Comparison of ENCODE assay signal across 21 mouse cellular contexts in genomic region chr2:124403571-124403970, GRCm38 (mm10).
DNase-seq lines count a peak whose midpoint lies in the region; ATAC-seq and TF ChIP-seq lines count a peak whose summit lies in the region.
"Had no signal": no experiment of that assay in that cellular context is flagged by ENCODE, and none has a peak within 500 bp of the region (broad histone marks: within the 10 kb centered on the region; RNA-seq: fewer than 3 reads in every experiment).

No protein-coding gene starts in this region.

- H3K36me3 ChIP-seq in forebrain, embryonic 13.5 days (ENCODE audit: poor library complexity, severe bottlenecking), result no peaks in the 10 kb centered on the region
- no peaks in the 10 kb centered on the region for H3K36me3 ChIP-seq in forebrain, postnatal 0 days (ENCODE audit: insufficient read depth)
- no peaks in the 10 kb centered on the region for H3K36me3 ChIP-seq in neural tube, embryonic 15.5 days
- H3K36me3 ChIP-seq: G1E; hindbrain, embryonic 12.5 days; liver, embryonic 12.5 days had no signal

- H3K9me3 ChIP-seq in forebrain, embryonic 13.5 days (replicated peaks), result no peaks in the 10 kb centered on the region
- H3K9me3 ChIP-seq in forebrain, postnatal 0 days (ENCODE audit: low read length), result no peaks in the 10 kb centered on the region
- H3K9me3 ChIP-seq in neural tube, embryonic 15.5 days (replicated peaks), result no peaks in the 10 kb centered on the region
- H3K9me3 ChIP-seq: hindbrain, embryonic 12.5 days; liver, embryonic 12.5 days had no signal

- no peak for TF ChIP-seq CTCF in forebrain, postnatal 0 days (IDR thresholded peaks at IDR 0.05; ENCODE audit: low read depth)
- no peak for TF ChIP-seq CTCF in layer of hippocampus, adult 2 months (conservative IDR thresholded peaks at IDR 0.05)

- H3K27ac ChIP-seq in forebrain, embryonic 13.5 days, result peak overlapping the region; percentile 88; the same call in 1 of the 2 replicates
- no peak overlapping the region for H3K27ac ChIP-seq in forebrain, postnatal 0 days (ENCODE audit: low read depth, low read length)
- H3K27ac ChIP-seq in layer of hippocampus, adult 2 months, result peak overlapping the region; percentile 28; the same call in 1 of the 2 replicates
- H3K27ac ChIP-seq in neural tube, embryonic 15.5 days (replicated peaks), result 0 out of 2 replicates have a peak overlapping the region, but pooled peaks have one; percentile 9
- H3K27ac ChIP-seq: hindbrain, embryonic 12.5 days; liver, embryonic 12.5 days had no signal

- no peak overlapping the region for H3K4me3 ChIP-seq in forebrain, embryonic 13.5 days
- no peak overlapping the region for H3K4me3 ChIP-seq in forebrain, postnatal 0 days (ENCODE audit: low read depth, low read length)
- no peak overlapping the region for H3K4me3 ChIP-seq in layer of hippocampus, adult 2 months
- H3K4me3 ChIP-seq in neural tube, embryonic 15.5 days (replicated peaks), result no peak overlapping the region
- H3K4me3 ChIP-seq: hindbrain, embryonic 12.5 days; liver, embryonic 12.5 days had no signal

- 84% methylated on average over 8 of the region's 8 CpGs for WGBS in forebrain, embryonic 13.5 days
- WGBS in forebrain, postnatal 0 days, result 82% methylated on average over 8 of the region's 8 CpGs
- WGBS in neural tube, embryonic 15.5 days, result 74% methylated on average over 8 of the region's 8 CpGs

- no peak overlapping the region for H3K4me2 ChIP-seq in forebrain, embryonic 13.5 days
- H3K4me2 ChIP-seq in forebrain, postnatal 0 days (ENCODE audit: low read depth), result no peak overlapping the region
- no peak overlapping the region for H3K4me2 ChIP-seq in neural tube, embryonic 15.5 days
- H3K4me2 ChIP-seq: hindbrain, embryonic 12.5 days; liver, embryonic 12.5 days had no signal

- DNase-seq in forebrain, postnatal 0 days, result no peak
- no peak for DNase-seq in layer of hippocampus, adult 2 months (ENCODE audit: low spot score in 2 of 2)
- no peak for DNase-seq in layer of hippocampus, adult 9-10 months (ENCODE audit: low spot score)
- no peak for DNase-seq in neural tube, embryonic 10.5 days (ENCODE audit: extremely low spot score, low spot score)
- DNase-seq in skeletal muscle tissue, adult 2 months (ENCODE audit: low read depth, low spot score), result peak; percentile 35
- no peak for DNase-seq in kidney, postnatal 10 days
- DNase-seq: adrenal gland, postnatal 25 days; cerebellum, adult 18-20 months; cerebellum, postnatal 36 days; gastrocnemius, postnatal 14 days; kidney, adult 8-10 months; kidney, postnatal 25 days; right cerebral cortex, adult 18-20 months; thymus, postnatal 14 days had no signal

- ATAC-seq in forebrain, embryonic 13.5 days, result no peak
- no peak for ATAC-seq in forebrain, postnatal 0 days
- ATAC-seq in neural tube, embryonic 15.5 days (ENCODE audit: low FRiP score), result no peak
- ATAC-seq: activated CD4-positive, CD25-positive, alpha-beta regulatory T cell, adult 4 months; inflammation-experienced regulatory T-cells, adult 6 months; liver, embryonic 12.5 days had no signal

- peaks cover 22% of the 10 kb centered on the region for H3K4me1 ChIP-seq in forebrain, embryonic 13.5 days
- H3K4me1 ChIP-seq in forebrain, postnatal 0 days (ENCODE audit: insufficient read depth), result 0 out of 2 replicates have a peak, but pooled peaks cover 3% of the 10 kb centered on the region
- H3K4me1 ChIP-seq in neural tube, embryonic 15.5 days, result peaks cover 19% of the 10 kb centered on the region
- H3K4me1 ChIP-seq: liver, embryonic 12.5 days had no signal

- no peak overlapping the region for H3K9ac ChIP-seq in forebrain, embryonic 13.5 days
- no peak overlapping the region for H3K9ac ChIP-seq in forebrain, postnatal 0 days
- H3K9ac ChIP-seq in neural tube, embryonic 15.5 days (replicated peaks), result no peak overlapping the region
- H3K9ac ChIP-seq: hindbrain, embryonic 12.5 days; liver, embryonic 12.5 days had no signal

- no peaks in the 10 kb centered on the region for H3K27me3 ChIP-seq in forebrain, embryonic 13.5 days
- no peaks in the 10 kb centered on the region for H3K27me3 ChIP-seq in forebrain, postnatal 0 days (ENCODE audit: insufficient read depth, low read length)
- no peaks in the 10 kb centered on the region for H3K27me3 ChIP-seq in neural tube, embryonic 15.5 days (replicated peaks)
- H3K27me3 ChIP-seq: hindbrain, embryonic 12.5 days; liver, embryonic 12.5 days had no signal
